Mouse (Mus musculus) embryo, embryonic 10.5 days (tissue): ENCODE results near the gene Nkx6-2.

ENCODE experiments used
- DNase-seq: peaks from one replicate; pipeline ENCODE4 v3.0.0-alpha.2; 2015; ENCODE audit warnings: low spot score

Nkx6-2 gene

GRCm38 (mm10) chr7:139570788-139571187 lies 11.8 kb downstream of the Nkx6-2 start:
- DNase-seq = no peak

GRCm38 (mm10) chr7:139566533-139566932 lies 16.1 kb downstream of the Nkx6-2 start:
- DNase-seq = no peak

- no peak for DNase-seq
Observed at GRCm38 (mm10) chr7:139565998-139566397, 16.6 kb downstream of the Nkx6-2 start.

- no peak for DNase-seq
Observed at GRCm38 (mm10) chr7:139564161-139564560, 18.4 kb downstream of the Nkx6-2 start.

- DNase-seq = no peak
Observed at GRCm38 (mm10) chr7:139563425-139563824, 19.2 kb downstream of the Nkx6-2 start.

- no peak for DNase-seq
Observed at GRCm38 (mm10) chr7:139559659-139560058, 22.9 kb downstream of the Nkx6-2 start.

GRCm38 (mm10) chr7:139556746-139557526 lies 25.7 kb downstream of the Nkx6-2 start:
- DNase-seq = peak; percentile 35

GRCm38 (mm10) chr7:139556331-139556730 lies 26.3 kb downstream of the Nkx6-2 start:
- peak; percentile 57 for DNase-seq

GRCm38 (mm10) chr7:139551519-139551918 lies 31.1 kb downstream of the Nkx6-2 start:
- peak; percentile 37 for DNase-seq

GRCm38 (mm10) chr7:139550086-139550783 lies 32.4 kb downstream of the Nkx6-2 start:
- peak; percentile 49 for DNase-seq

GRCm38 (mm10) chr7:139547325-139547724 lies 35.3 kb downstream of the Nkx6-2 start:
- DNase-seq = no peak

- DNase-seq = no peak
Observed at GRCm38 (mm10) chr7:139544706-139545625, 37.6 kb downstream of the Nkx6-2 start.

GRCm38 (mm10) chr7:139541422-139541821 lies 41.2 kb downstream of the Nkx6-2 start:
- no peak for DNase-seq

GRCm38 (mm10) chr7:139540601-139541000 lies 42.0 kb downstream of the Nkx6-2 start:
- no peak for DNase-seq

- no peak for DNase-seq
Observed at GRCm38 (mm10) chr7:139538541-139538940, 44.1 kb downstream of the Nkx6-2 start.

GRCm38 (mm10) chr7:139537831-139538230 lies 44.8 kb downstream of the Nkx6-2 start:
- DNase-seq = no peak

GRCm38 (mm10) chr7:139536831-139537230 lies 45.8 kb downstream of the Nkx6-2 start:
- DNase-seq = no peak

GRCm38 (mm10) chr7:139536331-139536730 lies 46.3 kb downstream of the Nkx6-2 start:
- DNase-seq = no peak

- DNase-seq = no peak
Observed at GRCm38 (mm10) chr7:139531428-139531801, 51.2 kb downstream of the Nkx6-2 start.

GRCm38 (mm10) chr7:139530591-139531427 lies 51.8 kb downstream of the Nkx6-2 start:
- peak; percentile 77 for DNase-seq
